Mouse (Mus musculus) brain, adult 2 months (tissue): ENCODE measurements around the gene Phf24.

Source experiments
- DNase-seq: peaks from one replicate; pipeline ENCODE4 v3.0.0; 2011; ENCODE audit warnings: low read depth, low spot score

Phf24 gene

GRCm38 (mm10) chr4:42913391-42913790, 3.1 kb upstream of the Phf24 start:
- no peak for DNase-seq

GRCm38 (mm10) chr4:42915311-42915710, 1.1 kb upstream of the Phf24 start:
- no peak for DNase-seq

- no peak for DNase-seq
Observed at GRCm38 (mm10) chr4:42915966-42916365, 494 bp upstream of the Phf24 start.

GRCm38 (mm10) chr4:42917402-42917774, 928 bp downstream of the Phf24 start:
- DNase-seq = no peak

GRCm38 (mm10) chr4:42920726-42921125, 4.3 kb downstream of the Phf24 start:
- DNase-seq = no peak

GRCm38 (mm10) chr4:42921536-42921935, 5.1 kb downstream of the Phf24 start:
- peak; percentile 84 for DNase-seq

GRCm38 (mm10) chr4:42922056-42922455, 5.6 kb downstream of the Phf24 start:
- peak; percentile 70 for DNase-seq

- no peak for DNase-seq
Observed at GRCm38 (mm10) chr4:42922461-42922860, 6.0 kb downstream of the Phf24 start.

- DNase-seq = peak; percentile 79
Observed at GRCm38 (mm10) chr4:42924095-42924710, 7.7 kb downstream of the Phf24 start.

- no peak for DNase-seq
Observed at GRCm38 (mm10) chr4:42928209-42928608, 11.7 kb downstream of the Phf24 start.

GRCm38 (mm10) chr4:42928952-42929351, 12.5 kb downstream of the Phf24 start:
- DNase-seq = no peak

- DNase-seq = no peak
Observed at GRCm38 (mm10) chr4:42932229-42932969, 15.9 kb downstream of the Phf24 start.

- peak; percentile 73 for DNase-seq
Observed at GRCm38 (mm10) chr4:42933630-42934029, 17.2 kb downstream of the Phf24 start.

- peak; percentile 83 for DNase-seq
Observed at GRCm38 (mm10) chr4:42941396-42941795, 24.9 kb downstream of the Phf24 start.

GRCm38 (mm10) chr4:42943341-42943740, 26.9 kb downstream of the Phf24 start:
- no peak for DNase-seq

- DNase-seq = peak; percentile 60
Observed at GRCm38 (mm10) chr4:42944185-42944584, 27.7 kb downstream of the Phf24 start.

GRCm38 (mm10) chr4:42945043-42945442, 28.6 kb downstream of the Phf24 start:
- no peak for DNase-seq

GRCm38 (mm10) chr4:42945445-42945844, 29.0 kb downstream of the Phf24 start:
- peak; percentile 74 for DNase-seq

- peak; percentile 88 for DNase-seq
Observed at GRCm38 (mm10) chr4:42945952-42946351, 29.5 kb downstream of the Phf24 start.

- DNase-seq = peak; percentile 98
Observed at GRCm38 (mm10) chr4:42946733-42947290, 30.4 kb downstream of the Phf24 start.

GRCm38 (mm10) chr4:42948527-42948926, 32.1 kb downstream of the Phf24 start:
- DNase-seq = peak; percentile 81

GRCm38 (mm10) chr4:42949051-42949675, 32.7 kb downstream of the Phf24 start:
- DNase-seq = no peak

GRCm38 (mm10) chr4:42949676-42950051, 33.2 kb downstream of the Phf24 start, which contains the start of gene Dnajb5:
TSS of gene Dnajb5 (plus strand) at chr4:42949814.
- DNase-seq = peak; percentile 100
